Mouse (Mus musculus): ENCODE measurements around the gene Adipor1. TPM values are rescaled to one million over a fixed set of nuclear protein-coding genes. Genes with fewer than 3 reads are reported as not detected.
"Not testable (repeated sequence)": the region's sequence is repeated elsewhere in the genome, so short reads cannot be mapped to it uniquely, and the experiment has no call there.

Adipor1 gene
- polyA plus RNA-seq, 1 experiment = 61.1 TPM

DNA sequence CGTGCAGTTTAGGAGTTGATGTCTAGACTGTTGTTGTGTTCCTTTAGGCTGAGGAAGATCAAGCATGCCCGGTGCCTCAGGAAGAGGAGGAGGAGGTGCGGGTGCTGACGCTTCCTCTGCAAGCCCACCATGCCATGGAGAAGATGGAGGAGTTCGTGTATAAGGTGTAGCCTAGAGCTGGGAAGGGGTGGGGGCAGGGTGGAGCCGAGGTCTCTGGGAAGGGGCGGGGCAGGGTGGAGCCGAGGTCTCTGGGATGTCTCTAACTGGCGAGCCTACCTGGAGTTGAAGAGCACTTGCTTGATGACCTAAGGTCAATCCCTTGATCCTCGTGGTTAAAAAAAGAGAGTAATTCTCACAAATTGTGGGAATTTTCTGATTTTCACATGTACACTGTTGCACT, 8.7 kb downstream of the Adipor1 start:
- no peak for TF ChIP-seq POLR2A (IDR thresholded peaks at IDR 0.05; ENCODE audit: borderline replicate concordance, extremely low read depth, insufficient read depth, insufficient read length, poor library complexity, severe bottlenecking)
- no peak for TF ChIP-seq CTCF (IDR thresholded peaks at IDR 0.05; ENCODE audit: borderline replicate concordance, extremely low read depth, insufficient read depth, insufficient read length)
- no peak for DNase-seq (ENCODE audit: low read depth)

DNA sequence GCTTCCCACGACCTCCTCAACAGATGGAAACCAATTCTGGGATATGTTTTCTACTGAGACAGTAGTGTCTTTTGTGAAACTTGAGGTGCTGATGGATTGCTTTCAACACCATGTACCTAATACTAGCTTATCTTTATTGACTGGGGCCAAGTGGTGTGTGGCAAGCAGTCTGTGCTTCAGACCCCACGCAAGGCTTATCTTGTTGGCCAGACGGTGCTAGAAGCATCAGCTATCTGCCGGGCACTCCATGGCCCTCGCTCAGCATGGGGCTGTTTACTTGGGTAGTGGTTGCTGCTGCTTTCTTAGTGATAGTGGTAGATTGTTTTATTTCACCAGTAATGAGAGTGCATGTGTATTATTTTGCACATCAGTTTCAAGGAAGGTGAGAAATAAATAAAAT, 11.1 kb downstream of the Adipor1 start:
- no peak for DNase-seq (ENCODE audit: low read depth)
- no peak for TF ChIP-seq POLR2A (IDR thresholded peaks at IDR 0.05; ENCODE audit: borderline replicate concordance, extremely low read depth, insufficient read depth, insufficient read length, poor library complexity, severe bottlenecking)
- TF ChIP-seq CTCF (IDR thresholded peaks at IDR 0.05; ENCODE audit: borderline replicate concordance, extremely low read depth, insufficient read depth, insufficient read length) = no peak

DNA sequence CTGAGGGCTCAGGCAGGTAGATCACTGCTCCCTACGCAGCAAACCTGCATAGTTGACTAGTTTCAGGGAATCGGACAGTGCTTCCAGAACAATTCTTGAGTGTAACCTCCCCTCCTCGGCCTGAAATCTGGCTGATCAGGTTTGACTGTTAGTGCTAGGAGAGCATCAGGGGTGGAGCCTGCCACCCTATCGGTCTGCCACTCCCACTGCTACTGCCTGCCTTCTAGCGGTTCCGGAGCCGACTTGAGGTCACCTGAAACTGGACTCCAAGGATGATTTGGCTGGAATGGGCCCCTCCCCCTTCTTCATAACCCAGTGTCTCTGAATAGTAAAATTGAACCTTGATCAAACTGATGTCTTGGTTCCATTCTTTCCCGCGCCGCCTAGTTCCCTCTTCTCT, 17.8 kb downstream of the Adipor1 start:
- no peak for TF ChIP-seq POLR2A (IDR thresholded peaks at IDR 0.05; ENCODE audit: borderline replicate concordance, extremely low read depth, insufficient read depth, insufficient read length, poor library complexity, severe bottlenecking)
- TF ChIP-seq CTCF (IDR thresholded peaks at IDR 0.05; ENCODE audit: borderline replicate concordance, extremely low read depth, insufficient read depth, insufficient read length) = no peak
- no peak for DNase-seq (ENCODE audit: low read depth)

DNA sequence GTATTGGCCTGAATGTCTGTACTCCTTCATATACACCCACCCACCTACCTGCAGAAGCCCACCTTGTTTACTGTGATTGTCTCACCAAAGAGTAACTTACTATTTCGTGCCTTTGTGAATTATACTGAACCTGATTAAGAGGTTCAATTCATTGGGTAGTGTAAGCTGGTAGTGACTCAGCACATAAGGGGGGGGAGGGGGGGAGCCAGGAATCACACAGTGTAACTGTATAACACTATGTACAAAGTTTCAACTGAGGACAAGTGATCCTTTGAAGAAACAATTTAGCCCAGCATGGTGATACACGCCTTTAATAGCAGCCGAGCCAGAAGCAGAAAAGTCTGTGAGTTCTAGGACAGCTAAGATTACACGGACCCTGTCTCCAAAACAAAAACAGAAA, 18.3 kb downstream of the Adipor1 start:
- DNase-seq (ENCODE audit: low read depth) = no peak
- TF ChIP-seq CTCF (IDR thresholded peaks at IDR 0.05; ENCODE audit: borderline replicate concordance, extremely low read depth, insufficient read depth, insufficient read length) (no peak), POLR2A (IDR thresholded peaks at IDR 0.05; ENCODE audit: borderline replicate concordance, extremely low read depth, insufficient read depth, insufficient read length, poor library complexity, severe bottlenecking) (no peak)

DNA sequence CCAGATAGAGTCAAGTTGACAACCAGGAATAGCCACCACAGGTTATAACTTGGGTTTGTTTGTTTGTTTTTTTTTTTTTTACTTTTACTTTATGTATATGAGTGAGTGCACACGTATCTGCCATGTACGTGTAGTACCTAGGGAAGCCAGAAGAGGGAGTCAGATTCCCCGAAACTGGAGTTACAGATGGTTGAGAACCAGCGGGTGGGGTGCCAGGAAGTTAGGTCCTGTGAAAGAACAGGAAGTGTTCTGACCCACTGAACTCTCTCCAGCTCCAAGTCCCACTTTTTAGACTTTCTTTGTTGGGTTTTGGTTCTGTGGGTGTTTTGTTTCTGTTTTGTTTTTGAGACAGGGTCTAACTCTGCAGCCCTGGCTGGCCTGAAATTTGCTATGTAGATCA, 20.2 kb downstream of the Adipor1 start:
- DNase-seq (ENCODE audit: low read depth) = peak; percentile 7
- TF ChIP-seq CTCF (IDR thresholded peaks at IDR 0.05; ENCODE audit: borderline replicate concordance, extremely low read depth, insufficient read depth, insufficient read length) (peak; percentile 30; the same call in 1 of the 2 replicates), POLR2A (IDR thresholded peaks at IDR 0.05; ENCODE audit: borderline replicate concordance, extremely low read depth, insufficient read depth, insufficient read length, poor library complexity, severe bottlenecking) (no peak)

DNA sequence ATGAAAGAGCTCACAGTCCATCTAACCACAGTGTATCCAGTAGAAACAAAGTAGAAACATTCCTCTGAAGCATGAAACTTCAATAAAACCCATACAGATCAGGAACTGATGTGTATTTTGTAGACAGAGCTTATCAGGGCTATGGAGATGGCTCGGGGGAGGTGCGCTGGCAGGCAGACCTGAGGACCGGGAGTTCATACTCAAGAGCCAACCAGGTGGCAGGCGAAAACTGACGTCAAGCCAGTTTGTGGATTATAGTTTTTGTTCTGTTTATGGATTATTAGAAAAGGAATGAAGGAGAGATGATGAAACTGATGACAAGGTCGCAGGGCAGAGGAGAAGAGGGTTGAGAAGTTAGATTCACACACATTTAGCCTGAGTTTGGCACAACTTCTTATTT, 25.3 kb downstream of the Adipor1 start:
- no peak for TF ChIP-seq CTCF (IDR thresholded peaks at IDR 0.05; ENCODE audit: borderline replicate concordance, extremely low read depth, insufficient read depth, insufficient read length)
- no peak for TF ChIP-seq POLR2A (IDR thresholded peaks at IDR 0.05; ENCODE audit: borderline replicate concordance, extremely low read depth, insufficient read depth, insufficient read length, poor library complexity, severe bottlenecking)
- no peak for DNase-seq (ENCODE audit: low read depth)

DNA sequence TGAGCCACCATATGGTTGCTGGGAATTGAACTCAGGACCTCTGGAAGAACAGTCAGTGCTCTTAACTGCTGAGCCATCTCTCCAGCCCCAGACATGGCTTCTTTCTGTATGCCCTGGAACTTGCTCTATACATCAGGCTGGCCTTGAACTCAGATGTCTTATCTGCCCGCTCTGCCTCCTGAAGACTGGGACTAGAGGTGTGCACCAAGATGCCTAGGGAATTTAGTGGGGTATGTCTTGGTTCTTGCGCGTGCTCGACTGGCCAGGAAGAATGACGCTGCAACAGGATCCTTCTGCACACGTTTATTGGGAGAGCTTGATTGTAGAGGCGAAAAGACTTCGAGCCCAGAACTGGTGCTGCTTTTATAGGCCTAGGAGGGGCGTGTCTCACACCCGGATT, 26.6 kb downstream of the Adipor1 start:
- not testable (repeated sequence) for DNase-seq (ENCODE audit: low read depth)

DNA sequence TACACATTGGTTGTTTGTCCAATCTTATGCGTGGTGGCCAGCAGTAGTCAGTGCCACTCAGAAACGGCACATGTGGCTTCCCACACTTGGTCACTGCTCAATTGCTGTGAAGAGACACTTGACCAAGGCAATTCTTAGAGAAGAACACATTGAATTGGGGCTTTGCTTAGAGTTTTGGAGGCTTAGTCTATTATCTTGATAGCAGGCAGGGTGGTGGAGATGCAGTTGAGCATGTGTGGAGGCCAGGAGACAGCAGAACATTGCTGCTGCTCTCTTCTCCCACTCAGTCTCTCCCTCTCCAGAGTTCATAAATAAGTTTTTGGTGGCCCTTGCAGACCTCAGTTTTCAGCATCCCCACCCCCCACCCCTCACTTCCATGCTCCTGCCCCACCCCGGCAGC, 27.2 kb downstream of the Adipor1 start:
- no peak for DNase-seq (ENCODE audit: low read depth)
- TF ChIP-seq POLR2A (IDR thresholded peaks at IDR 0.05; ENCODE audit: borderline replicate concordance, extremely low read depth, insufficient read depth, insufficient read length, poor library complexity, severe bottlenecking) = no peak
- TF ChIP-seq CTCF (IDR thresholded peaks at IDR 0.05; ENCODE audit: borderline replicate concordance, extremely low read depth, insufficient read depth, insufficient read length) = no peak

DNA sequence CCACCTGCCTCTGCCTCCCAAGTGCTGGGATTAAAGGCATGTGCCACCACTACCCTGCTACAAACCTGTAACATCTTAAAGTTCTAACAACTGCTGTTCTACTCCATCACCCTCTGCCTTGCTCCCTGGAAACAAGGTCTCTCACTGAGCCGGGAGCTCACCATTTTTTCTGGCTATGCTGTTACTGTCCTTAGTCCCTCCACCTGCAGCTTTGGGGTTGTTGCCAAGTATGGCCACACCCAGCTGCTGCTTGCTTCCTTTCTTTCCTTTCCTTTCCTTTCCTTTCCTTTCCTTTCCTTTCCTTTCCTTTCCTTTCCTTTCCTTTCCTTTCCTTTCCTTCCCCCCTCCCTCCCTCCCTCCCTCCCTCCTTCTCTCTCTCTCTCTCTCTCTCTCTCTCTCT, 28.1 kb downstream of the Adipor1 start:
- DNase-seq (ENCODE audit: low read depth) = not testable (repeated sequence)

DNA sequence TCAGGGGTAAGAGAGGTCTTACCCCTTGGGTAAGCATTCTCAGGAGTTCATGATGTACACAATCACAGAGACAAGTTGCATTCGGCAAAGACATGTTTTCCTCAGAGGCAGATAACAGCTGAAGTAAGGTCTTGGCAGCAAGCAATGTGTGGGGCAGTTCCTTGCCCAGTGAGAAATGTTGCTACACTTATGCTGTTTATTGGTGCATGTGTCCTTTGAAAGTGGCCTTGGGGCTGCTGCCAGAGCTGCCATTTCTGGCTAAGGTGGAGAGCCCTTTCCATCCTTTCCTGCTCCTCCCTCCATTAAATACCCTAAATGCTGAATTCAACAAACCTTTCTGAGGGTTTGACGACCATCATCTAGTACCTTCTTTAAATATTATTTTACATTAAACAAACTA, 30.2 kb downstream of the Adipor1 start:
- no peak for TF ChIP-seq POLR2A (IDR thresholded peaks at IDR 0.05; ENCODE audit: borderline replicate concordance, extremely low read depth, insufficient read depth, insufficient read length, poor library complexity, severe bottlenecking)
- no peak for TF ChIP-seq CTCF (IDR thresholded peaks at IDR 0.05; ENCODE audit: borderline replicate concordance, extremely low read depth, insufficient read depth, insufficient read length)
- DNase-seq (ENCODE audit: low read depth) = no peak

DNA sequence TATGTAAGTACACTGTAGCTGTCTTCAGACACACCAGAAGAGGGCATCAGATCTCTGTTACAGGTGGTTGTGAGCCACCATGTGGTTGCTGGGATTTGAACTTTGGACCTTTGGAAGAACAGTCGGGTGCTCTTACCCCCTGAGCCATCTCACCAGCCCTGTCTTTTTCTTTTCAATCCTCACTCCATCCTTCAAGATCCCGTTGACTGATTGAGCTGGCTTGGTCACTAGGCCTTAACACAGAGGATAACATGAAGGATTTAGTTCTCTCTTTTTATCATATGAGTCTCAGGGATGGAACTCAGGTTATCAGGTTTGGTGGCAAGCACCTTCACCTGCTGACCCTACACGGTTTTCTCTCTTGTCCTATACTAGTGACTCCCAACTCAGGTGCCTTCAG, 33.4 kb downstream of the Adipor1 start:
- not testable (repeated sequence) for DNase-seq (ENCODE audit: low read depth)

DNA sequence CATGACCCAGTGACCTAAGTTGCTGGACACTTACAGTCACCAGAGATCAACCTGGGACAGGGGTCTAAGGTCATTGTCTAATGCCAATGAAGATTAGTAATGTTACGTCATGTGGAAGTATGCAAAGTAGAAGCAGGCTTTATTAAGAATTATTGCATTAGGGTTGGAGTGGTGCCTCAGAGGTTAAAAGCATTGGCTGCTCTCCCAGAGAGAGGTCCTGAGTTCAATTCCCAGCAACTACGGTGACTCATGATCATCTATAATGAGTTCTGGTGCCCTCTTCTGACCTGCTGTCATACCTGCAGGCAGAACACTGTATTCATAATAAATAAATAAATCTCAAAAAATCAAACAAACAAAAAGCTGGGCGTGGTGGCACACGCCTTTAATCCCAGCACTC, 35.0 kb downstream of the Adipor1 start:
- TF ChIP-seq CTCF (IDR thresholded peaks at IDR 0.05; ENCODE audit: borderline replicate concordance, extremely low read depth, insufficient read depth, insufficient read length) (no peak), POLR2A (IDR thresholded peaks at IDR 0.05; ENCODE audit: borderline replicate concordance, extremely low read depth, insufficient read depth, insufficient read length, poor library complexity, severe bottlenecking) (no peak)
- no peak for DNase-seq (ENCODE audit: low read depth)

DNA sequence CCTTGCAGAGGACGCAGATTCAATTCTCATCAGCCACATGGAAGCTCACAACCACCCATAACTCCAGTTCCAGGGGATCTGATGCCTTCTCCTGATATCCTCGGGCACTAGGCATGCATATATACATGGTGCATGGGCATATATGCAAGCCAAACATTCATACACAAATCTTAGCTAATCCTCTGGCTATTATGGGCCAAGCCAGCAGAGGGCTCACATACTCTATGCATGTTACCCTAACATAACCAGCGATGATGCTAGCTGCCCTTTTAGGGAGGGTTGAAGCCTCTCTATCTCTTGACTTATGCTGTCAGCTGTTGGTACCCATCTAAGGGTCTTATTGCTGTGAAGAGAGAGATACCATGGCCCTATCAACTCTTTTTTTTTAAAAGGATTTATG, 35.8 kb downstream of the Adipor1 start:
- TF ChIP-seq POLR2A (IDR thresholded peaks at IDR 0.05; ENCODE audit: borderline replicate concordance, extremely low read depth, insufficient read depth, insufficient read length, poor library complexity, severe bottlenecking) (no peak), CTCF (IDR thresholded peaks at IDR 0.05; ENCODE audit: borderline replicate concordance, extremely low read depth, insufficient read depth, insufficient read length) (peak; percentile 61; the same call in 1 of the 2 replicates)
- peak; percentile 44 for DNase-seq (ENCODE audit: low read depth)
